Mouse (Mus musculus) embryo, embryonic 11 days (tissue): ENCODE data around the gene Kdr.

Source experiments
- DNase-seq: peaks from one replicate; pipeline ENCODE4 v3.0.0-alpha.2; 2015

The Kdr gene

DNA sequence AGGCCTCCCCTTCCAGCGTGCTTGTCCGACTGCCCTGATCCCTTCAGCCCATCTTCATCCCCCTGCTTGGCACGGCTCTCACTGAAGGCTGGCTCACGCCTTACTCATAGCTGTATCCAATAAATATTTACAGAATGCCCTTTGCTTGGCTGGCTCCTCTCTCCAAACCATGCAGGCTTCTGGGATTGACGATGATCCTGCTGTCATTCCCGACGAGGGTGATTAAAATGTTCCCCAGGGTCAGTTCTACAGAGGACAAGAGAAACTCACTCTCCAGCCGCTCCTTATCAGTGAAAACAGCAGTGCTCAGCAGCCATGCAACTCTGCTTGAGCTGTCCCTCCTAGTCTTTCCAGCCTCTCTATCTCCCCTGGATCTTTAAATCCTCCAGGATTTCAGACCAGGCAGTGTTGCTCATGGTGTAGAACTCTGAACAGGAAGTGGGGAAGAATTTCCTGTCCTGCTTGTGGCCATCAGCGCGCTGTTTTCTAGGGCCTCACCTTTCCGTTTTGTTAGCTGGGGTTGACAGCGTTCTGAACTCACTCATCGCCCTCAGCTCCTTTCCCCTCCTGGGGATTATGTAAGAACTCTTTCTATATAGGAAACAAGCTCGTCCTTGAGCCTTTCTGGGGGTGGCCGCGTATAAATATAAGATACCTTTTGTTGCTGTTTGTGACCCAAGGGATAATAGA lies 77.9 kb downstream of the Kdr start:
- DNase-seq = no peak

DNA sequence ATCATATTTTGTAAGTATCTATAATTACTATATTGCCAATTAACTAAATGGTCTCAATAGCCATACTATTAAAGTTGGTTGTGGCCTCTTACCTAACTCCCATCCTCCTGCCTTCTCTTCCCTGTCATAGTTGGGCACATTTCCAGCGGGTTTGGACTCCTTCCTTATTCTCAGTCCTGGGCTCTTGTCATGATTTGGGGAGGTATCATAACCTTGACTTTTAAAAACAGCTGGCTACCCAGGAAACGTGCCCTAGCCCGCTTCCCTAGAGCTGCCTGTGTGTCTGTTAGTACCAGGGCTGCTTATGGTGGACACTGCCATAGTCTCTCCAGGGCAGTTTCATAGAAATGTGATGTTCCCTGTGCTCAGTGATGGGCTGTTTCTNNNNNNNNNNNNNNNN lies 82.9 kb downstream of the Kdr start:
- no peak for DNase-seq

GRCm38 (mm10) chr5:75892956-75893471 lies 85.2 kb downstream of the Kdr start:
- no peak for DNase-seq
